Mouse (Mus musculus) heart, postnatal 0 days (tissue): ENCODE data around the gene Pitpnb. TPM values are rescaled to one million over a fixed set of nuclear protein-coding genes. Genes with fewer than 3 reads are reported as not detected.

Source experiments
- ATAC-seq: fragments of 200-750 bp; cut with Nextera tagmentation; 2 replicates; pipeline ENCODE4 v1.8.0; 2017; ENCODE audit warnings: low read depth, moderate number of reproducible peaks, moderate library complexity; ENCODE audit not compliant: insufficient read depth
- DNase-seq: peaks from one replicate; pipeline ENCODE4 v3.0.0-alpha.2; 2016; ENCODE audit warnings: low spot score
- H3K27ac ChIP-seq: fragments of 300-500 bp; sonication (generic); 2 replicates; pipeline ENCODE4 v1.5.1; 2014; ENCODE audit warnings: low read depth, mild to moderate bottlenecking
- H3K27me3 ChIP-seq: fragments of 300-500 bp; sonication (generic); 2 replicates; pipeline ENCODE4 v1.6.1; 2014; ENCODE audit warnings: low read length, mixed read lengths; ENCODE audit not compliant: control insufficient read depth, insufficient read depth
- H3K36me3 ChIP-seq: fragments of 300-500 bp; sonication (generic); replicated peaks from 2 replicates; pipeline ENCODE4 v1.6.1; 2014; ENCODE audit warnings: low read length, mixed read lengths; ENCODE audit not compliant: control insufficient read depth, insufficient read depth
- H3K4me1 ChIP-seq: fragments of 300-500 bp; sonication (generic); 2 replicates; pipeline ENCODE4 v1.6.1; 2014; ENCODE audit warnings: antibody characterized with exemption; ENCODE audit not compliant: control insufficient read depth, insufficient read depth
- H3K4me2 ChIP-seq: fragments of 300-500 bp; sonication (generic); 2 replicates; pipeline ENCODE4 v1.6.1; 2014; ENCODE audit warnings: low read depth, mild to moderate bottlenecking, low read length, moderate library complexity
- H3K4me3 ChIP-seq: fragments of 300-500 bp; sonication (generic); 2 replicates; pipeline ENCODE4 v1.5.1; 2014; ENCODE audit warnings: low read depth, low read length
- H3K9ac ChIP-seq: fragments of 300-500 bp; sonication (generic); replicated peaks from 2 replicates; pipeline ENCODE4 v1.6.1; 2014; ENCODE audit warnings: low read depth, low read length, mixed read lengths
- H3K9me3 ChIP-seq: fragments of 300-500 bp; sonication (generic); replicated peaks from 2 replicates; pipeline ENCODE4 v1.6.1; 2016; ENCODE audit warnings: low read length; ENCODE audit not compliant: control insufficient read depth
- CTCF ChIP-seq: IDR thresholded peaks from 2 replicates; pipeline ENCODE4 v1.5.1; 2016; ENCODE audit warnings: antibody characterized with exemption, control low read depth, low read depth
- EP300 ChIP-seq: IDR thresholded peaks from 2 replicates; pipeline ENCODE4 v1.6.1; 2016; ENCODE audit warnings: antibody characterized with exemption, low read depth
- WGBS: fragments of 180-500 bp; shearing (Covaris S2); extraction: QIAGEN DNeasy Blood & Tissue Kit; methylation state at CpG from one replicate; pipeline ENCODE4 v1.1.7; 2014; 5-methylcytosine and 5-hydroxymethylcytosine counted together
- polyA plus RNA-seq: library from polyadenylated mRNA; unstranded; fragments of >200 nt; fragmentation: Nextera tagmentation; extraction: Ambion mirVana; gene quantifications from 2 replicates; pipeline ENCODE4 v1.2.1, GENCODE M21; 2015
- total RNA-seq: library from RNA; depleted of rRNA; stranded (reverse); fragments of >200 nt; gene quantifications from 2 replicates; pipeline ENCODE4 v1.2.3, GENCODE M21; 2014; ENCODE audit warnings: low replicate concordance

Gene Pitpnb
- total and polyA plus RNA-seq, 2 experiments from 2014 or later = 2.3 to 56.1 TPM

DNA sequence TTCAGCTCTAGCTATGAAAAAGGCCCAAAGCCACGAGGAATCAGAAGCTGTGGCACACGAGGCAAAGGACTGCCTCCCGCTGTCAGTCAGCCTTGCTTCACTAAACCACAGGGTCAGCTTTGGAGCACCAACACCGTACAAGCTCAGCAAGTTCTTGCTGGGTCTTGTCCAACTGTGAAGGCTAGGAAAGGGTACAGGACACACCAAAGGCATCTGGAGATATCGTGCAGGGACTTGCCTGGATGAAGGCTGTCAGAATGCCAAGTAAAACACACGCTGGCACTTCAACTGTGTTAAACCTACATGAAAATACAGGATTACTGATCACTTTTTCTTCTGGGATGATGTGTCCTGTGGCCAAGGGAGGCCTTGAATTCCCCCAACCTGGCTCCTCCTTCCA, 20.4 kb upstream of the Pitpnb start:
- Histone ChIP-seq H3K9ac (no peak overlapping the region), H3K27me3 (no peaks in the 10 kb centered on the region), H3K4me2 (no peak overlapping the region), H3K27ac (no peak overlapping the region), H3K4me3 (no peak overlapping the region), H3K4me1 (no peaks in the 10 kb centered on the region), H3K9me3 (peaks cover 10% of the 10 kb centered on the region), H3K36me3 (no peaks in the 10 kb centered on the region)
- peak; percentile 17; the same call in 1 of the 2 replicates for ATAC-seq
- 35% methylated on average over 6 of the region's 6 CpGs for WGBS
- TF ChIP-seq CTCF (no peak), EP300 (no peak)
- DNase-seq = peak; percentile 20

DNA sequence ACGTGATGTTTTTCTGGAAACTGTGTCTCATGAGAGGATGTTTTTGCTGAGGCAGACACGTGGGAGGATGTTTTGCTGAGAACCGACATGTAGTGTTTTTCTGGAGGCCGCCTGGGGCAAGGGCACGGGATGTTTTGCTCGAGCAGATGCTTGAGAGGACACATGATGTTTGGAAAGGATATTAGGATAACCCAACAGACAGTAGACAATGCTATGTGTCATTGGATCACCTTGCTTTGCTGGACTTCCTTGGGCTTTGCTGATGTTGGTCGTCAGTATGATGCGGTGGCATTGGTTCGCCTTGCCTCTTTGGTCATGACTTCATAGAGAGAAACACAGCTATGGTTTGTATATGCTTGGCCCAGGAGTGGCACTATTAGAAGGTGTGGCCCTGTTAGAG, 16.7 kb upstream of the Pitpnb start:
- Histone ChIP-seq H3K27ac (no peak overlapping the region), H3K36me3 (no peaks in the 10 kb centered on the region), H3K4me3 (no peak overlapping the region), H3K9ac (no peak overlapping the region), H3K27me3 (no peaks in the 10 kb centered on the region), H3K4me1 (no peaks in the 10 kb centered on the region), H3K9me3 (peaks cover 9% of the 10 kb centered on the region), H3K4me2 (no peak overlapping the region)
- TF ChIP-seq CTCF = no peak
- no peak for TF ChIP-seq EP300
- ATAC-seq (no peak), DNase-seq (no peak)
- 81% methylated on average over 9 of the region's 9 CpGs for WGBS

DNA sequence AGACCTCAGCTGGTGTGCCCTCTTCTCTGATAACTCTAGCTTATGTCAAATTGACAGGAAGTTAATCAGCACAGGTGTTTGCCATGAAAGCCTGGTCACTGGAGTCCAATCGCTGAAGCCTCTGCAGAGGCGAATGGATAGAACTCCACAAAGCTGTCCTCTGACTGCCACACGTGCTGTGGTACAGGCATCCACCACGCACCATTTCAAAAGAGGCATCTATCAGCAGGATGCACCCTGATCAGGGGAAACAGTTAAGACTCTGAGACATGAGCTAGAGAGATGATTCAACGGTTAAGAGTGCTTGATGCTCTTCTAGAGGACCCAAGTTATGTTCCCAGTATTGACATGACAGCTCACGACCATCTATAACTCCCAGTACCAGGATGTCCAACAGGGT, 15.5 kb upstream of the Pitpnb start:
- WGBS = 83% methylated on average over 6 of the region's 6 CpGs
- Histone ChIP-seq H3K9me3 (peaks cover 9% of the 10 kb centered on the region), H3K27ac (no peak overlapping the region), H3K27me3 (no peaks in the 10 kb centered on the region), H3K9ac (no peak overlapping the region), H3K36me3 (no peaks in the 10 kb centered on the region), H3K4me3 (no peak overlapping the region), H3K4me2 (no peak overlapping the region), H3K4me1 (no peaks in the 10 kb centered on the region)
- ATAC-seq (no peak), DNase-seq (no peak)
- no peak for TF ChIP-seq EP300
- no peak for TF ChIP-seq CTCF

DNA sequence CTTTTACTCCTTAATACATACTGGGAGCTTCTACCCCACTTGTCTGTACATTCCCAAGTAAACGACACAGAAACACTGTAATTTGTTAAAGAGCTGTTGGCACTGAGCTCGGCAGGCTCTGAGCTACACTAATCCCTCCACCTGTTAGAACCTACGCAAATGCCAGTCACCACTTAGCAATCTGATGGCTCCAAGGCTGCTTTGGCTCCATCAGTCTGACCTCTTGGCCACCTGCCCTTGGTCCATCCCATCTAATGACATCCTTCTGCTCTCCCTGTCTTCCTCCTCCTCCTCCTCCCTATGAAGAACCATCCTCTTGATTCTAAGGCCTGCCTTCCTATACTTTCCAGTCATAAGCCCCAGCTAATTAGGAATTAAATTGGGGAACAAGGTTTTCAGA, 13.0 kb upstream of the Pitpnb start:
- TF ChIP-seq CTCF (no peak), EP300 (no peak)
- DNase-seq (no peak), ATAC-seq (no peak)
- WGBS = 65% methylated on average over 3 of the region's 3 CpGs
- Histone ChIP-seq H3K9me3 (peaks cover 9% of the 10 kb centered on the region), H3K4me2 (no peak overlapping the region), H3K4me3 (no peak overlapping the region), H3K4me1 (no peaks in the 10 kb centered on the region), H3K9ac (no peak overlapping the region), H3K27ac (no peak overlapping the region), H3K36me3 (no peaks in the 10 kb centered on the region), H3K27me3 (no peaks in the 10 kb centered on the region)

DNA sequence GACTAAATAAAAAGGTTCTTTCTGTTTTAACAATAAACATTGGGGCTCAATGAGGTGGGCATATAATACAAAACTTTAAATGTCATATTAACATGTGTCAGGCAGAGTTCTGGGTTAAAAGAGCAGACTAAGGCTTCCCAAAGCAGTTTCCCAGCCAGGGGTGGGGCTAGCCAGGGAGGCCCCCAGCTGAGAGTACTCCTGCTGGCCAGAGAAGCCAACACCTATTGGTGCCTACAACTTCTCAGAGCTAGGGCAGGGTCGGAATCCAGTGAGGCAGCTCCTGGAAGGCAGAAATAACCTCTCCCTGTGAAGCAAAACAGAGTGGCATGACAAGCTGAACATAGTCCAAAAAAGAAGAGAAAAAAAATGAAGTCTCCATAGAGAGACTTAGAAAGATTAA, 11.6 kb upstream of the Pitpnb start:
- TF ChIP-seq CTCF = no peak
- no peak for DNase-seq
- no peak for ATAC-seq
- WGBS = 38% methylated on average over 1 of the region's 1 CpGs
- Histone ChIP-seq H3K4me1 (no peaks in the 10 kb centered on the region), H3K36me3 (no peaks in the 10 kb centered on the region), H3K4me3 (no peak overlapping the region), H3K9me3 (peaks cover 4% of the 10 kb centered on the region), H3K9ac (no peak overlapping the region), H3K27me3 (no peaks in the 10 kb centered on the region), H3K27ac (no peak overlapping the region), H3K4me2 (no peak overlapping the region)

DNA sequence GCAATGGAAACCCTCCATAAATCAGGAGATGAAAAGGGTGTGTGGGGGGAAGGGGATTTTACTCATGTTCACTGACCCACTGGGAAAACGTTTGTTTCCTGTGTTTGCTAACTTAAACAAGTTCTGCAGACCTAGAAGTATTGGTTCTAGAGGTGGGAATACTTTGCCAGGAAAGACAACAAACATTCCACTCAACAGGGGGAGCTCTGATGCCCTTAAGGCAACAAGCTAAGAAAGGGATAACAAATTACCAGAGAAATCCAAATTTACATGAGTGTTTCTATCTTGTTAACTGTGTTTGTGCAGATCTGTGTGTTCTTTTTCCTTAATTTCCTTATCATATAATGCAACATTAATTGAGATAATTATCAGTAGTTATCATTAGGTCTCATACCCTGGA, 4.8 kb upstream of the Pitpnb start:
- no peak overlapping the region for H3K4me2 ChIP-seq
- no peak overlapping the region for H3K27ac ChIP-seq
- WGBS = 9% methylated on average over 1 of the region's 1 CpGs
- no peaks in the 10 kb centered on the region for H3K4me1 ChIP-seq
- no peaks in the 10 kb centered on the region for H3K27me3 ChIP-seq
- ATAC-seq (no peak), DNase-seq (no peak)
- H3K36me3 ChIP-seq = no peaks in the 10 kb centered on the region
- TF ChIP-seq EP300 (no peak), CTCF (no peak)
- no peak overlapping the region for H3K9ac ChIP-seq
- H3K4me3 ChIP-seq = no peak overlapping the region
- peaks cover 6% of the 10 kb centered on the region; the same call in 1 of the 2 replicates for H3K9me3 ChIP-seq
